Mouse (Mus musculus) G1E (cell line): ENCODE measurements around the gene Fance.

ENCODE experiments used
- CTCF ChIP-seq: IDR thresholded peaks from 2 replicates; pipeline ENCODE4 v1.5.1; 2012; ENCODE audit warnings: low read depth, low read length, inconsistent platforms, mixed read lengths
- GATA1 ChIP-seq: IDR thresholded peaks from 2 replicates; pipeline ENCODE4 v1.6.1; 2012; ENCODE audit warnings: borderline replicate concordance, low read length, inconsistent platforms, mixed read lengths
- POLR2AphosphoS5 ChIP-seq: IDR thresholded peaks from 2 replicates; pipeline ENCODE4 v1.6.1; 2012; ENCODE audit warnings: low read depth, low read length, inconsistent platforms; ENCODE audit not compliant: insufficient replicate concordance

- no peak for TF ChIP-seq CTCF
- no peak for TF ChIP-seq POLR2AphosphoS5
- no peak for TF ChIP-seq GATA1
These were observed 12.5 kb upstream of the Fance start for GRCm38 (mm10) chr17:28300850-28301249.
